Mouse (Mus musculus): ENCODE measurements around the gene Mthfd1l.

GRCm38 (mm10) chr10:4005191-4005590, 32.3 kb downstream of the Mthfd1l start:
- TF ChIP-seq CTCF (IDR thresholded peaks at IDR 0.05; ENCODE audit: low read depth, low read length) (no peak), TAL1 (conservative IDR thresholded peaks at IDR 0.05; ENCODE audit: low read depth, low read length) (no peak), GATA2 (IDR thresholded peaks at IDR 0.05; ENCODE audit: borderline replicate concordance, low read depth, low read length) (no peak)
